Mouse (Mus musculus) T-helper 1 cell (primary cell): ENCODE data around the gene Olfr556.
"Not testable (repeated sequence)": the region's sequence is repeated elsewhere in the genome, so short reads cannot be mapped to it uniquely, and the experiment has no call there.

Experiments
- in situ Hi-C: fragments of 300-600 bp; cut with MboI, MseI; formaldehyde crosslinking; loops from one replicate; pipeline ENCODE4 v1.15.1; 2025; ENCODE audit warnings: high pct_unique_total_duplicates

Olfr556 gene

GRCm38 (mm10) chr7:102664599-102664998 is at the start of gene Olfr556:
Olfr556 (plus strand) TSS chr7:102664899.
- in situ Hi-C loops, result no loop called here

- in situ Hi-C loops, result no loop called here
These were observed 46.6 kb upstream of the Olfr556 start, which contains the start of gene Olfr553 for GRCm38 (mm10) chr7:102618118-102618517. Olfr553 (minus strand) TSS chr7:102618218.

- in situ Hi-C loops, result no loop called here
These were observed 45.1 kb upstream of the Olfr556 start for GRCm38 (mm10) chr7:102619608-102620007.

GRCm38 (mm10) chr7:102620368-102620767 is 44.3 kb upstream of the Olfr556 start:
- in situ Hi-C loops, result not testable (repeated sequence)

- in situ Hi-C loops, result loop anchor here (5.0 kb wide), 2 partner anchors 59 to 124 kb away; no protein-coding TSS in a partner anchor
These were observed 28.0 kb upstream of the Olfr556 start for GRCm38 (mm10) chr7:102636665-102637064.

- in situ Hi-C loops, result loop anchor here (5.0 kb wide), 2 partner anchors 61 to 126 kb away; no protein-coding TSS in a partner anchor
These were observed 26.6 kb upstream of the Olfr556 start, which contains the start of gene Olfr554 for GRCm38 (mm10) chr7:102638132-102638531. Olfr554 (plus strand) TSS chr7:102638432.

DNA sequence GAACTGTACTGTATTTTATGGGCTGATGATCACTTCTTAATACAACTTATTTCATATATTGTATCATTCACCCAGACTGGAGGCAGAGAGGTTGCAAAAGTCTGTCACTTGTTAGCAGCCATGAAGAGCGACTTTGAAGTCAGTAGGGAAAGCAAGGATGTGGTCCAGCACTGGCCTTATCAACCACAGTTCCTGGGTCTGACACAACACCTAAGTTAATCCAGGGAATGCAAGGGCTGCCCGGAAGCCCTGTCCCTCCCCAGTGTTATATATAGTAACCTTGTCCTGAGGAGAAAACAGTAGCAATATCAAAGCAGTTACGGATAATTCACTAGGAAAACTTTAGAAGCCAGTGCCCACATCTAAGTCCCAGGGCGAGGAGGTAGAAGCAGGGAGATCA is 19.8 kb upstream of the Olfr556 start:
- in situ Hi-C loops, result not testable (repeated sequence)

DNA sequence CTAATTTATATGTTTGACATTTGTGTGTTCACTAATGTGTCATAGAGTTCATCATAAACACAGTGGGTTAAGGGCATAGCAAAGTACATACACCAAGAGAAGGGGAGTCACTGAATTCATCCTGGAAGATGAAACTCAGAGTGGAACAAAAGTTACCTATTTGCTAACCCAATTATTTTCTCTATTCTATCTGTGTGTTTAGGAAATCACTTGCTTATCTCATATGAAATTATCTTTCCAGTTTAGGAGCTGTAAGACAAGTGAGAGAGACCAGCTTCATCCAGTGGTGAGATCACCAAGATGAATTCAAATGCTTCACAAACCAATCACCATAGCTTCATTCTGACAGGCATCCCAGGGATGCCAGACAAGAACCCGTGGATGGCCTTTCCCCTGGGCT is 6.2 kb upstream of the Olfr556 start, which contains the start of gene Olfr555:
Gene Olfr555, plus strand, starts transcription at position 301 of the 400 bp plus-strand sequence.
- in situ Hi-C loops, result no loop called here

- in situ Hi-C loops, result no loop called here
These were observed 679 bp downstream of the Olfr556 start for GRCm38 (mm10) chr7:102665378-102665777.

GRCm38 (mm10) chr7:102676225-102676624 is 11.5 kb downstream of the Olfr556 start:
- in situ Hi-C loops, result no loop called here

- in situ Hi-C loops, result no loop called here
These were observed 17.2 kb downstream of the Olfr556 start for GRCm38 (mm10) chr7:102681916-102682315.

GRCm38 (mm10) chr7:102686944-102687501 is 22.3 kb downstream of the Olfr556 start, which contains the start of gene Trim68:
Trim68 (minus strand) TSS chr7:102687327.
- in situ Hi-C loops, result no loop called here

DNA sequence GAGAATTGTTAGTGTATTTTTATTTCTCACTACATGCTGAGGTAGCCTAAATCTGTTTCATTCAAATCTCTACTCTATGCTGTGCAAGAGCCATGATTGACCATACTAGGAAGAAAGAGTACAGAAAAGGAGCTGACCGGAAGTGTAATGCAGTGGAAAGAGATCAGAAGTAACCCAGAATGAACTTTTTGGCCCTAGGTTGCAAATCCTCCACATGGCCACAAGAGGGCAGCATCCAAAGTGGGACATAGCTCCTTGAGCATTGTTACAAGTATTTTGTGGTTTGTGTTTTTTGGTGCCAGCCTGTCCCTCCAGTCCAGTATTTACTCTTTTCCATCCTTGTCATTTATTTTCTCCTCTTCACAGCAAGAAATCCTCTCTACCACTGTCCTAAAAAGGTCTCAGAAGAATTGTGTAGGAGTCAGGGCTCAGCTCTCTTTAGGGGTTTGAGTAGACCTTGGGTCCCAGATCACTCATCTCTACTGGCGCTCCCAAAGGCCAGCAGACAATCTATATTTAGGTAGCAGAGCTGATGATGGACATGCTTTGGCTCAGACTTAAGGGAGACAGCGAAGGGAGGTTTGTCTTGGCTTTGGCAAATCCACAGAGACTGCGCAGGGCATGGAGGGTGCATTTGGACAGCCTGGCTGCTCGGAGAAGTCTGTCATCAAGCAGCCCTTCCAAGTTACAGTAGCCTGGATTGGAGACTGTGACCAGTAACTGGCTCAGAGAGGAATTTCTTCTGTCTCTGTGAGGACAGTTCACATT is 30.8 kb downstream of the Olfr556 start, which contains the start of gene Olfr557:
Gene Olfr557, plus strand, starts transcription at position 553 of the 768 bp plus-strand sequence.
- in situ Hi-C loops, result loop anchor here (10.0 kb wide), 1 partner anchor 219 kb away; the partner anchor contains the start of gene Olfr571

GRCm38 (mm10) chr7:102698461-102698860 is 33.8 kb downstream of the Olfr556 start:
- in situ Hi-C loops, result loop anchor here (10.0 kb wide), 1 partner anchor 216 kb away; the partner anchor contains the start of gene Olfr571

DNA sequence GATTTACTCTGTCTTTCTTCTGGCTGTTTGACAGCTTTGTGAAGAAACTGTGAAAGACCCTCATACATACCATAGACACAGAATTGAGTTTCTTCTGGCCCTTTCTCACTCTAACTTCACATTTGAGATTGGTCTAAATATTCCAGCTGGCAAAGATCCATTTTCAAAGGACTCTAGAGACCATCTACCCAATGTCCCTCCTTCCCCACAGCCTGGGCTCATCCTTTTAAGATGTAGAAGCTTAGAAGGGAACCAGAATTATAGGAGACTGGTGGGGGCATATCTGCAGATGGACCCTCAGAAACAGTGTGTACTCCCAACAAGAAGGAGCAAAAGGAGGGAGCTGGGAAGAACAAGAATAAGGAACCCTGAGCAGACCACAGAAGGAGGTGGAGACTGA is 37.2 kb downstream of the Olfr556 start, which contains the start of gene Olfr558:
Gene Olfr558, plus strand, starts transcription at position 301 of the 400 bp plus-strand sequence.
- in situ Hi-C loops, result no loop called here

- in situ Hi-C loops, result no loop called here
These were observed 54.3 kb downstream of the Olfr556 start, which contains the start of gene Olfr33 for GRCm38 (mm10) chr7:102718970-102719369. Olfr33 (minus strand) TSS chr7:102719070.
